Mouse (Mus musculus) midbrain, postnatal 0 days (tissue): ENCODE results near the gene Gramd2. TPM values are rescaled to one million over a fixed set of nuclear protein-coding genes. Genes with fewer than 3 reads are reported as not detected.

Experiments
- ATAC-seq: fragments of 200-750 bp; cut with Nextera tagmentation; 2 replicates; pipeline ENCODE4 v1.8.0; 2017; ENCODE audit warnings: moderate number of reproducible peaks, mild to moderate bottlenecking, moderate TSS enrichment, moderate library complexity; ENCODE audit not compliant: low FRiP score
- DNase-seq: peaks from one replicate; pipeline ENCODE4 v3.0.0-alpha.2; 2015; ENCODE audit warnings: low spot score
- H3K27ac ChIP-seq: fragments of 300-500 bp; sonication (generic); 2 replicates; pipeline ENCODE4 v1.5.1; 2014; ENCODE audit warnings: low read depth, mild to moderate bottlenecking, low read length, mixed read lengths
- H3K27me3 ChIP-seq: fragments of 300-500 bp; sonication (generic); 2 replicates; pipeline ENCODE4 v1.6.1; 2014; ENCODE audit warnings: low read length, control low read depth, mixed read lengths; ENCODE audit not compliant: insufficient read depth
- H3K36me3 ChIP-seq: fragments of 300-500 bp; sonication (generic); 2 replicates; pipeline ENCODE4 v1.6.1; 2014; ENCODE audit warnings: low read length, control low read depth, mixed read lengths; ENCODE audit not compliant: insufficient read depth
- H3K4me1 ChIP-seq: fragments of 300-500 bp; sonication (generic); 2 replicates; pipeline ENCODE4 v1.6.1; 2014; ENCODE audit warnings: mild to moderate bottlenecking, control low read depth, antibody characterized with exemption, low read length, mixed read lengths; ENCODE audit not compliant: insufficient read depth
- H3K4me2 ChIP-seq: fragments of 300-500 bp; sonication (generic); 2 replicates; pipeline ENCODE4 v1.6.1; 2014; ENCODE audit warnings: low read depth, mild to moderate bottlenecking, low read length, mixed read lengths; ENCODE audit not compliant: poor library complexity, severe bottlenecking
- H3K4me3 ChIP-seq: fragments of 300-500 bp; sonication (generic); 2 replicates; pipeline ENCODE4 v1.5.1; 2014; ENCODE audit warnings: low read depth, mild to moderate bottlenecking, low read length, moderate library complexity
- H3K9ac ChIP-seq: fragments of 300-500 bp; sonication (generic); replicated peaks from 2 replicates; pipeline ENCODE4 v1.6.1; 2014; ENCODE audit warnings: mild to moderate bottlenecking, low read length, moderate library complexity, mixed read lengths; ENCODE audit not compliant: poor library complexity, severe bottlenecking
- H3K9me3 ChIP-seq: fragments of 300-500 bp; sonication (generic); 2 replicates; pipeline ENCODE4 v1.6.1; 2016; ENCODE audit warnings: low read length, control low read depth
- CTCF ChIP-seq: IDR thresholded peaks from 2 replicates; pipeline ENCODE4 v1.5.1; 2016; ENCODE audit warnings: antibody characterized with exemption, mild to moderate bottlenecking
- WGBS: fragments of 180-500 bp; shearing (Covaris S2); extraction: QIAGEN DNeasy Blood & Tissue Kit; methylation state at CpG from one replicate; pipeline ENCODE4 v1.1.7; 2014; 5-methylcytosine and 5-hydroxymethylcytosine counted together
- polyA plus RNA-seq: library from polyadenylated mRNA; unstranded; fragments of >200 nt; fragmentation: Nextera tagmentation; extraction: Ambion mirVana; gene quantifications from 2 replicates; pipeline ENCODE4 v1.2.1, GENCODE M21; 2015
- total RNA-seq: library from RNA; depleted of rRNA; stranded (reverse); fragments of >200 nt; gene quantifications from 2 replicates; pipeline ENCODE4 v1.2.3, GENCODE M21; 2014

The Gramd2 gene
- total and polyA plus RNA-seq, 2 experiments from 2014 or later = 5.2 to 12.1 TPM

GRCm38 (mm10) chr9:59723096-59723657 is 43.2 kb downstream of the Gramd2 start:
- Histone ChIP-seq H3K27ac (no peak overlapping the region), H3K4me3 (peak overlapping the region; percentile 21; the same call in 1 of the 2 replicates), H3K9me3 (no peaks in the 10 kb centered on the region), H3K27me3 (no peaks in the 10 kb centered on the region), H3K4me1 (0 out of 2 replicates have a peak, but pooled peaks cover 3% of the 10 kb centered on the region), H3K36me3 (no peaks in the 10 kb centered on the region), H3K9ac (peak overlapping the region; percentile 30; the same call in 1 of the 2 replicates), H3K4me2 (peak overlapping the region; percentile 35)
- DNase-seq (peak; percentile 92), ATAC-seq (peak; percentile 66; the same call in 1 of the 2 replicates)
- TF ChIP-seq CTCF = peak; percentile 96
- WGBS = 22% methylated on average over 10 of the region's 10 CpGs

DNA sequence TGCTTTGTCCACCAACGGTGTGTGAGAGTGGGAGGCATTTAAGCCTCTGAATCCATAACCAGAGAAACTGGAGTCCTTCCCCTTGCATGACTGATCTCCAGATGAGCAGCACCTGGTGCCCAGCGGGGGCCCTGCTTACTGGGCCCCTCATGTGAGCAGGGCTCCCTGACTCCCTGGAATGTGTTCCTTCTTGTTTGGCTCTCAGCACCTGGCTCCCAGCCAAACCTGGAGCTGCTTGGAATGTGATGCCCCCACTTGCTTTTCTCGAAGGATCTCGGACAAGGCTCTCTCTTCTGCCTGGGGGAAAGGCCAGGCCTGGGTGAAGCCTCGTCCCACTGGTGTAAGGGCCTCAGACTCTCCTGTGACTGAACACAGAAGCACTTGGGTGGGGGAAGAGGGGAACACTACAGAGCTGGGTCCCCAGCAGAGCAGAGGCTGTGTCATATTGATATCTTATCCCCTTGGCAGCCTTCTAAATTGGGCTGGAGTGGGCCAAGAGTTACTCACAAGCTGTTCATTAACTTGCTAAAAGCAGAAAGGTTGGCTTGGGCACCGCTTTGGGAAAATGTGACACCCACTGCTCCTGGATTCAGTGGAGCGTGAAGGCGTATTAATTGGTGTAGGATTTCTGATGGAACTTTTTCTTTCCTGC is 44.0 kb downstream of the Gramd2 start:
- no peak for DNase-seq
- no peaks in the 10 kb centered on the region for H3K36me3 ChIP-seq
- H3K9ac ChIP-seq = no peak overlapping the region
- no peak overlapping the region for H3K27ac ChIP-seq
- WGBS = 61% methylated on average over 8 of the region's 8 CpGs
- H3K9me3 ChIP-seq = no peaks in the 10 kb centered on the region
- no peak overlapping the region for H3K4me3 ChIP-seq
- no peak for TF ChIP-seq CTCF
- no peak for ATAC-seq
- H3K27me3 ChIP-seq = no peaks in the 10 kb centered on the region
- no peak overlapping the region for H3K4me2 ChIP-seq
- H3K4me1 ChIP-seq = 0 out of 2 replicates have a peak, but pooled peaks cover 3% of the 10 kb centered on the region

DNA sequence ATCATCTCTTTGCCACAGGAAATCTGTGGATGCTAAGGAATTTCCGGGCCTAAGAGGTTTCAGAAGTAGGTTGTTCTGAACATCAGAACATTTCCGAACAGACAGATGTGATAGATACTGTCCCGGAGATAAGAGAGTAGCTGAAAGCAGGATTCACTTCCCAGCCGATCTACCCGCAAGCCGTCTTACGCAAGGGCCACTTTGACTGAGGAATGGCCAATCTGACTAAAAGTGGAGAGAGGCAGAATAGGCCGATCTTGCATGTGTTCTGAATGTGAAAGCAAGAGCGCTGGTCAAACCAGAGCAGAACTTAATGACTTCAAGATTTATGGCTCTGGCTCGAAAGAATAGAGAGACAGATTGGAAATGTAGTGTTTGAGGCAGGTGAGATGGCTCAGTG is 45.6 kb downstream of the Gramd2 start:
- H3K4me3 ChIP-seq = no peak overlapping the region
- no peak overlapping the region for H3K27ac ChIP-seq
- H3K4me1 ChIP-seq = 0 out of 2 replicates have a peak, but pooled peaks cover 3% of the 10 kb centered on the region
- no peak for DNase-seq
- H3K27me3 ChIP-seq = no peaks in the 10 kb centered on the region
- no peak for TF ChIP-seq CTCF
- 90% methylated on average over 10 of the region's 10 CpGs for WGBS
- H3K4me2 ChIP-seq = no peak overlapping the region
- ATAC-seq = no peak
- H3K9ac ChIP-seq = no peak overlapping the region
- no peaks in the 10 kb centered on the region for H3K36me3 ChIP-seq
- H3K9me3 ChIP-seq = no peaks in the 10 kb centered on the region

DNA sequence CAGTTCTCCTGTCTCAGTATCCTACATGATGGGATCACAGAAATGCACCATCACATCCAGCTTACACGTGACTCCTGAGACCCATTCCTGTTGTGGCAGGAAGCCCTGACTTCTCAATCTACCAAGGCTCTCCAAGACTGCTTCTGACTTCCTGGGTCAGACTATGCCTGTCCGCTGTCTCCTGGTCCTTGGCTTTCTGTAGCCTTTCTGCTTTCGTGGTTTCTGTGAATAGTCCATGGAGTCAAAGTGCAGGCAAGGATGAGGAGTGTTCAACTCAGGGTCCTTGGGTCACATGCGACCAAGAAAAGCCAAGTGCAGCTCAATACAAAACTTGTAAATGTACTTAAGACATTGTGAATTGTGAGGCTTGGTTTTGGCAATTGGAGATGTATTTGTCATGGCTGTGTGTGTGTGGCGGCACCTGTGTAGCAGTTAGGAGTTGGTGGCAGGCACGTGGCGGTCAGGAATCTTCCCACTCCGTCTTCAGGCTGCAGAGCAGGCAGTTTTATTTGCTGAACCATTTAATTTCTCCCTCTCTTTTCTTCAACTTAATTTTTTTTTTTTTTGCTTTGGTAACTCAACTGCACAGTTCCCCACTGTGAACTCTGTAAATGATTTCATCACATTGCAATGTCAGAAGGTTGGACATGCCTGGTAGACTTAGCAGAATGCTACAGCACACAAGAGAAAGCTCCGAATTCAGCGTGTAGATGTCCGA is 47.8 kb downstream of the Gramd2 start:
- WGBS = 88% methylated on average over 11 of the region's 11 CpGs
- Histone ChIP-seq H3K9ac (no peak overlapping the region), H3K4me3 (no peak overlapping the region), H3K4me1 (0 out of 2 replicates have a peak, but pooled peaks cover 3% of the 10 kb centered on the region), H3K36me3 (no peaks in the 10 kb centered on the region), H3K9me3 (no peaks in the 10 kb centered on the region), H3K27ac (no peak overlapping the region), H3K27me3 (no peaks in the 10 kb centered on the region), H3K4me2 (no peak overlapping the region)
- TF ChIP-seq CTCF = no peak
- DNase-seq (no peak), ATAC-seq (no peak)

GRCm38 (mm10) chr9:59731136-59731535 is 51.2 kb downstream of the Gramd2 start:
- TF ChIP-seq CTCF = no peak
- no peaks in the 10 kb centered on the region for H3K36me3 ChIP-seq
- DNase-seq = no peak
- H3K27me3 ChIP-seq = no peaks in the 10 kb centered on the region
- no peaks in the 10 kb centered on the region for H3K4me1 ChIP-seq
- H3K9me3 ChIP-seq = no peaks in the 10 kb centered on the region
- 88% methylated on average over 5 of the region's 5 CpGs for WGBS
- H3K4me3 ChIP-seq = no peak overlapping the region
- no peak overlapping the region for H3K4me2 ChIP-seq
- ATAC-seq = no peak
- no peak overlapping the region for H3K9ac ChIP-seq
- H3K27ac ChIP-seq = no peak overlapping the region

- Histone ChIP-seq H3K36me3 (no peaks in the 10 kb centered on the region), H3K9me3 (no peaks in the 10 kb centered on the region), H3K4me3 (no peak overlapping the region), H3K27me3 (no peaks in the 10 kb centered on the region), H3K9ac (no peak overlapping the region), H3K27ac (no peak overlapping the region), H3K4me2 (no peak overlapping the region), H3K4me1 (no peaks in the 10 kb centered on the region)
- ATAC-seq = no peak
- TF ChIP-seq CTCF = no peak
- DNase-seq = no peak
- 84% methylated on average over 6 of the region's 6 CpGs for WGBS
Observed at GRCm38 (mm10) chr9:59733075-59733474, 53.1 kb downstream of the Gramd2 start.
